Mouse (Mus musculus) cerebellum, postnatal 36 days (tissue): Measurements from ENCODE around the gene Gm37240.
A peak's percentile ranks its signal among the peaks of the same experiment; 100 is the strongest.

Experiments used
- DNase-seq, 2 experiments: peaks; one replicate each; pipeline ENCODE4 v3.0.0; 2021 to 2022; ENCODE audit warnings: mixed read lengths in 2 of 2

Gene Gm37240

GRCm38 (mm10) chr3:84715073-84715768 is 1172.1 kb downstream of the Gm37240 start:
- DNase-seq, result no peak

GRCm38 (mm10) chr3:84712941-84713340 is 1174.4 kb downstream of the Gm37240 start:
- DNase-seq, result no peak

GRCm38 (mm10) chr3:84710723-84711122 is 1176.6 kb downstream of the Gm37240 start:
- no peak for DNase-seq

GRCm38 (mm10) chr3:84709967-84710366 is 1177.4 kb downstream of the Gm37240 start:
- no peak for DNase-seq

- no peak for DNase-seq
Measured at GRCm38 (mm10) chr3:84709100-84709499, 1178.2 kb downstream of the Gm37240 start.

GRCm38 (mm10) chr3:84708469-84708868 is 1178.8 kb downstream of the Gm37240 start:
- DNase-seq, result no peak

- DNase-seq, result no peak
Measured at GRCm38 (mm10) chr3:84705224-84705623, 1182.1 kb downstream of the Gm37240 start.

- no peak for DNase-seq
Measured at GRCm38 (mm10) chr3:84703083-84703810, 1184.1 kb downstream of the Gm37240 start.

GRCm38 (mm10) chr3:84701964-84702363 is 1185.4 kb downstream of the Gm37240 start:
- no peak for DNase-seq

GRCm38 (mm10) chr3:84701509-84701908 is 1185.8 kb downstream of the Gm37240 start:
- DNase-seq, result no peak

- DNase-seq, result no peak
Measured at GRCm38 (mm10) chr3:84696428-84696917, 1190.8 kb downstream of the Gm37240 start.

- DNase-seq, result no peak
Measured at GRCm38 (mm10) chr3:84695867-84696361, 1191.4 kb downstream of the Gm37240 start.

- no peak for DNase-seq
Measured at GRCm38 (mm10) chr3:84695418-84695817, 1191.9 kb downstream of the Gm37240 start.

- DNase-seq, result peak; percentile 17 to 25
Measured at GRCm38 (mm10) chr3:84693886-84694285, 1193.4 kb downstream of the Gm37240 start.

- DNase-seq, result peak; percentile 18 to 48
Measured at GRCm38 (mm10) chr3:84692647-84693199, 1194.6 kb downstream of the Gm37240 start.

- DNase-seq, result no peak
Measured at GRCm38 (mm10) chr3:84690091-84690771, 1197.1 kb downstream of the Gm37240 start.

GRCm38 (mm10) chr3:84689656-84690055 is 1197.7 kb downstream of the Gm37240 start:
- DNase-seq, result no peak

- peak; percentile 56 to 58 for DNase-seq
Measured at GRCm38 (mm10) chr3:84688176-84688575, 1199.1 kb downstream of the Gm37240 start.

GRCm38 (mm10) chr3:84687488-84687846 is 1199.9 kb downstream of the Gm37240 start:
- DNase-seq, result no peak

- no peak for DNase-seq
Measured at GRCm38 (mm10) chr3:84686799-84687487, 1200.4 kb downstream of the Gm37240 start.

- DNase-seq, result no peak
Measured at GRCm38 (mm10) chr3:84686294-84686672, 1201.0 kb downstream of the Gm37240 start.

GRCm38 (mm10) chr3:84685662-84686293 is 1201.5 kb downstream of the Gm37240 start:
- no peak for DNase-seq
